8 mouse cellular contexts compared by ENCODE assay signal in the genomic region with DNA sequence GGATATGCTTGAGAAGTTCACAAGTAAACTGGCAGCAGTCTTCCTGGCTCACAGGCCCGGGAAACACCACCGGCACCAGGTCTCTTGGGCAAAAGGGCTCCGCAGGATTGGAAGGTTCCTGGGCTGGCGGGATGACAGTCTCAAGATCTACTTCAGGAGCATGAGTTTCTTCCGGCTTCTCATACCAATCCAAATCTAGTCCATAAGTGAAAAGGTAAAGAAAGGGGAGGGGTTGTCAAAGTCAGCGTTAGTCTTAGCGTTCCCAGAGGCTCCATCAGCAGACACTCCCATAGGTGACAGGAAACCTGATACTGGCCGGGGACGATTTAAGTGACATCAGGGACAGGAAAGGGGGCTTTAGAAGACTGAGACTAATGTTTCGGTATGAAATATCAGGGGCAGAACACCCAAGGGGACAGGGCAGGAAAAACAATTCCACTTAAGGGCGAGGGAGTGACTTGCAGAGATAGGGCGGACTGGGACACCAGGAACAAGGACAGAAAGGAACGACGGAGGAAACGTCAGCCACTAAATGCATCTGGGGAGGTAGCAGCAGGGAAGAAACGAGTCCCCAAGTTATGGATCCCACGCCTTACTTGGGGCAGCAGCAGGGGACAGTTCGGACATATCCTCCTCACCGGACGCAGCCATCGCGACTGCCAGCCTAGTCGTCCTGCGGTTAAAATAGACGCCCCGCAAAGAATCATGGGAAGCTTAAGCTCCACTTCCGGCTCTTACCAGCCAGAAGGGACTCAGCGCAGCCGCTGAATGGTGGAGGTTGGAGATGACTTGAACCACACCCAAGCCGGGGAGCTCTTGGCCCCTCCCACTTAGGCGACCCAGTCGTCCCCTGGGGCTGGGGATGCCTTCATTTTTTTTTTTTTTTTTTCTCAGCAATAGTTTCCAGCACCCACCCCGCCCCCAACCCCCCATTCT. TPM values are rescaled to one million over a fixed set of nuclear protein-coding genes. Genes with fewer than 3 reads are reported as not detected.
DNase-seq lines count a peak whose midpoint lies in the region; ATAC-seq and TF ChIP-seq lines count a peak whose summit lies in the region.

A gene (minus strand): TSS at position 707 of the 936 bp plus-strand sequence.

- H3K27ac ChIP-seq in forebrain, embryonic 13.5 days: no peak within 1 kb of the TSS
- H3K27ac ChIP-seq in neural tube, embryonic 15.5 days (replicated peaks): peak within 1 kb of the TSS; percentile 75
- H3K27ac ChIP-seq in thymus, adult 2 months (ENCODE audit: control insufficient read depth, insufficient read depth, low read length): peak within 1 kb of the TSS; percentile 70

- DNase-seq in ES-CJ7 (ENCODE audit: low read depth, low spot score): peak; percentile 96
- peak; percentile 94 for DNase-seq in heart, postnatal 10 days
- peak; percentile 89 for DNase-seq in layer of hippocampus, adult 11-12 months (ENCODE audit: low spot score)
- DNase-seq in lung, adult 18-20 months: peak; percentile 93 to 95
- DNase-seq in thymus, adult 2 months: peak; percentile 90

- H3K9ac ChIP-seq in forebrain, embryonic 13.5 days: peak within 1 kb of the TSS; percentile 79
- H3K9ac ChIP-seq in neural tube, embryonic 15.5 days (replicated peaks): peak within 1 kb of the TSS; percentile 62

- intact Hi-C loops in heart, postnatal 10 days (cut with DNase I): no loop called here

- 0 out of 2 replicates have a peak, but pooled peaks have one; percentile 31 for TF ChIP-seq CTCF in thymus, adult 2 months (IDR thresholded peaks at IDR 0.05; ENCODE audit: borderline replicate concordance, control insufficient read depth, extremely low read depth, insufficient read depth, low read length, poor library complexity)

- H3K4me3 ChIP-seq in forebrain, embryonic 13.5 days: peak within 1 kb of the TSS; percentile 63
- peak within 1 kb of the TSS; percentile 63 for H3K4me3 ChIP-seq in neural tube, embryonic 15.5 days (replicated peaks)
- H3K4me3 ChIP-seq in thymus, adult 2 months (ENCODE audit: control insufficient read depth, insufficient read depth, low read length): peak within 1 kb of the TSS; percentile 66

- no peaks in the 10 kb centered on the region for H3K9me3 ChIP-seq in forebrain, embryonic 13.5 days (replicated peaks)
- H3K9me3 ChIP-seq in neural tube, embryonic 15.5 days (replicated peaks): no peaks in the 10 kb centered on the region

- peak; percentile 92 for ATAC-seq in cerebellum, adult (ENCODE audit: insufficient number of reproducible peaks, low FRiP score, low TSS enrichment)
- ATAC-seq in forebrain, embryonic 13.5 days: peak; percentile 95
- peak; percentile 88 for ATAC-seq in neural tube, embryonic 15.5 days (ENCODE audit: low FRiP score)

- TF ChIP-seq POLR2A in thymus, adult 2 months (IDR thresholded peaks at IDR 0.05; ENCODE audit: control insufficient read depth, extremely low read depth, insufficient read depth, low read length, poor library complexity): peak; percentile 88

- 9% methylated on average over 33 of the region's 33 CpGs for WGBS in forebrain, embryonic 13.5 days
- WGBS in neural tube, embryonic 15.5 days: 6% methylated on average over 33 of the region's 33 CpGs
- WGBS in thymus, adult 2 months: 2% methylated on average over 33 of the region's 33 CpGs

- peak within 1 kb of the TSS; percentile 96 for H3K4me2 ChIP-seq in forebrain, embryonic 13.5 days
- peak within 1 kb of the TSS; percentile 78 for H3K4me2 ChIP-seq in neural tube, embryonic 15.5 days

- peaks cover 17% of the 10 kb centered on the region for H3K36me3 ChIP-seq in forebrain, embryonic 13.5 days (ENCODE audit: poor library complexity, severe bottlenecking)
- peaks cover 10% of the 10 kb centered on the region for H3K36me3 ChIP-seq in neural tube, embryonic 15.5 days
- H3K36me3 ChIP-seq in thymus, adult 2 months (ENCODE audit: control insufficient read depth, insufficient read depth, low read length): peaks cover 9% of the 10 kb centered on the region; the same call in 1 of the 2 replicates

- no peaks in the 10 kb centered on the region for H3K27me3 ChIP-seq in forebrain, embryonic 13.5 days
- H3K27me3 ChIP-seq in neural tube, embryonic 15.5 days (replicated peaks): no peaks in the 10 kb centered on the region
- H3K27me3 ChIP-seq in thymus, adult 2 months (ENCODE audit: control insufficient read depth, insufficient read depth, low read length): no peaks in the 10 kb centered on the region

- H3K4me1 ChIP-seq in forebrain, embryonic 13.5 days: peaks cover 18% of the 10 kb centered on the region
- peaks cover 14% of the 10 kb centered on the region for H3K4me1 ChIP-seq in neural tube, embryonic 15.5 days
- peaks cover 10% of the 10 kb centered on the region; the same call in 1 of the 2 replicates for H3K4me1 ChIP-seq in thymus, adult 2 months (replicated peaks; ENCODE audit: control insufficient read depth, insufficient read depth, low read length)

RNA-seq across cellular contexts. Expression of the gene that starts here (rescaled TPM):
- polyA plus RNA-seq in forebrain, embryonic 13.5 days (2015; fragmentation: Nextera tagmentation; extraction: Ambion mirVana): 30.9 and 31.9 TPM in 2 replicates
- total RNA-seq in heart, postnatal 10 days (2021): 10 to 100 TPM; 18.5 to 21.6 TPM
- 21.7 and 24.6 TPM in 2 replicates for polyA plus RNA-seq in neural tube, embryonic 15.5 days (2015; fragmentation: Nextera tagmentation; extraction: Ambion mirVana)
- 40.9 and 43.2 TPM in 2 replicates for polyA plus RNA-seq in thymus, adult 2 months (2012; rRNA removed)
